Mouse (Mus musculus): ENCODE data around the gene Ruvbl2. TPM values are rescaled to one million over a fixed set of nuclear protein-coding genes. Genes with fewer than 3 reads are reported as not detected.
"Not testable (repeated sequence)": the region's sequence is repeated elsewhere in the genome, so short reads cannot be mapped to it uniquely, and the experiment has no call there.

Ruvbl2 gene
- polyA plus RNA-seq, 1 experiment from 2014 or later, result 111 TPM

DNA sequence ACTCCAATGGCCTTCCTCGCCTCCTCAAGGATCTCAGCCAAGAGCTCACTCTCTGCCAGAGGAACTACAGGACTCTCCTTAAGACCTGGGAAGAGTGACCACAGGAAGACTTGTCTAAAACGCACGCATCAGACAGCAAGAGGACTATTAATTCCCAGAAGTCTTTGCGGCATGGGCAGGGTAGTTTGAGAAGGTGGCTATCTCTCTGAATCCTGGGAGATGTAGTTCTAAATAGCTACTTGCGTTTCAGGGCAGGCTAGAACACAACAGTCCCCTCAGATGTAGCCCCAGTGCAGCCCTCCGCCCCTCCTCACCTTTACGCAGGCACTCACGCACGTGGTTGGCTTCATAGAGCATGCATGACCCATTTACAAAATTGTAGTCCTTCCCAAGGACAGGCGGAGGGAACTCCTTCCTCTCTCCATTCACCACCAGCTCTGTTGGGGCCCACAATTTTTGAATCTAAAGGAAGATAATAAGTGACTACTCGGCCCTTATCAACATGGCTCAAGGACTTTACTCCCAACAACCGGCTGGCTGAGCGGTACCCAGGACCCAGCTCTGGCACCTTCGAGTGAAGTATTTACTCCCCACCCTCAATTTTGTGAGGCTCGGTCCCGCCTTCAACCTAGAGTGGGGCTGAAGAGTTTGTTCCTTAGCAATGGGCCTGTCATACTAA lies 37.5 kb upstream of the Ruvbl2 start:
- Histone ChIP-seq H3K27me3 (no peaks in the 10 kb centered on the region), H3K9me3 (replicated peaks) (no peaks in the 10 kb centered on the region), H3K4me3 (replicated peaks) (peak overlapping the region; percentile 39), H3K9ac (peak overlapping the region; percentile 60), H3K36me3 (peaks cover 7% of the 10 kb centered on the region; the same call in 1 of the 2 replicates), H3K4me1 (replicated peaks) (peaks cover 37% of the 10 kb centered on the region), H3K27ac (peak overlapping the region; percentile 70), H3K4me2 (peak overlapping the region; percentile 56)
- WGBS (ENCODE audit: insufficient replicate concordance), result 42% methylated on average over 16 of the region's 16 CpGs
- DNase-seq, result peak; percentile 55
- peak; percentile 74 for ATAC-seq (ENCODE audit: low read depth)

DNA sequence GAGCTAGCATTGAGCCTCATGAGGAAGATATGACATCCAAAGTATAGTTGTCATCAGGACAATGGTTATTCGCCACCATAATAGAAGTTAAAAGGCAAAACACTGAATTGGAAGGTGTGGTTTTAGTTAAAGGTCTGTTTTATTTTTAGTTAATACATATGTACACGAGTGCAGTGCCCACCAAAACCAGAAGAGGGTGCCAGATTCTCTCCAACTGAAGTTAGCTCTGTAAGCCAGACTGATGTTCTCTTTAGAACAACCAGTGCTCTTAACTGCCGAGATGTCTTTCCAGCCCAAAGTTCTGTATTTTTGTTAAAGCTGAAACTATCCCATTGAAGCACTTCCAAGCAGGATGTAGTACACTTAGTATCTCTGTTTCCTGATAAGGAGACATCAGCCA lies 33.0 kb upstream of the Ruvbl2 start:
- Histone ChIP-seq H3K4me2 (0 out of 2 replicates have a peak overlapping the region, but pooled peaks have one; percentile 1), H3K4me3 (replicated peaks) (no peak overlapping the region), H3K27ac (peak overlapping the region; percentile 21; the same call in 1 of the 2 replicates), H3K27me3 (no peaks in the 10 kb centered on the region), H3K9me3 (replicated peaks) (no peaks in the 10 kb centered on the region), H3K9ac (no peak overlapping the region), H3K36me3 (no peaks in the 10 kb centered on the region), H3K4me1 (replicated peaks) (peaks cover 37% of the 10 kb centered on the region)
- no peak for ATAC-seq (ENCODE audit: low read depth)
- no peak for DNase-seq
- WGBS (ENCODE audit: insufficient replicate concordance), result 4% methylated on average over 3 of the region's 3 CpGs

DNA sequence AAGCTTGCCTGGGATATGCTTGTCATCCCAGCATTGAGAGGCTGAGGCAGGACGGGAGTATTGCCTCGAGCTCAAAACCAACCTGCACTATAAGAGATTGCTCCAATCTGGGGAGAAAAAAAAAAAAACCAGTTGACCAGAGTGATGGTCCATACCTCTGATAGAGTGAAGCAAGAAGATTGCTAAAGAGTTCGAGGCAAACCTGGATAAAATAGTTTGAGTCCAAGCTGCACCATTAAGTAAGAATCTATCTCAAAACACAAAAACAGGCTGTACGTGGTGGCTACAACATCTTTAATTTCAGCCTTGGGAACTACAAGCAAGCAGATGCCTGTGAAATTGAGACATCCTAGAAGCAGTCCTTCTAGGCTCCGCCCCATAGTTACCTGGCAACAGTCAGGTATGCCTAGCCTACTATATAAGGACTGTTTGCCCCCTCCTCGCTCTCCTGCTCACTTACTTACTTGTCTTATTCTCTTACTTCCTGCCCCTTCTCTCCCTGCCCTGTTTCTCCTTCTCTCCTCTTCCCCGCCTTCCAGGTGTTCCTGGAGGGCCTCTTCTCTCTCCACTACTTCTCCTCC lies 29.3 kb upstream of the Ruvbl2 start:
- DNase-seq, result no peak
- WGBS (ENCODE audit: insufficient replicate concordance), result 40% methylated on average over 7 of the region's 7 CpGs
- Histone ChIP-seq H3K4me2 (peak overlapping the region; percentile 94), H3K36me3 (peaks cover 35% of the 10 kb centered on the region), H3K4me3 (replicated peaks) (peak overlapping the region; percentile 79), H3K27ac (no peak overlapping the region), H3K27me3 (no peaks in the 10 kb centered on the region), H3K9me3 (replicated peaks) (no peaks in the 10 kb centered on the region), H3K9ac (peak overlapping the region; percentile 87), H3K4me1 (replicated peaks) (peaks cover 58% of the 10 kb centered on the region)
- ATAC-seq (ENCODE audit: low read depth), result no peak; the same call in 1 of the 2 replicates

DNA sequence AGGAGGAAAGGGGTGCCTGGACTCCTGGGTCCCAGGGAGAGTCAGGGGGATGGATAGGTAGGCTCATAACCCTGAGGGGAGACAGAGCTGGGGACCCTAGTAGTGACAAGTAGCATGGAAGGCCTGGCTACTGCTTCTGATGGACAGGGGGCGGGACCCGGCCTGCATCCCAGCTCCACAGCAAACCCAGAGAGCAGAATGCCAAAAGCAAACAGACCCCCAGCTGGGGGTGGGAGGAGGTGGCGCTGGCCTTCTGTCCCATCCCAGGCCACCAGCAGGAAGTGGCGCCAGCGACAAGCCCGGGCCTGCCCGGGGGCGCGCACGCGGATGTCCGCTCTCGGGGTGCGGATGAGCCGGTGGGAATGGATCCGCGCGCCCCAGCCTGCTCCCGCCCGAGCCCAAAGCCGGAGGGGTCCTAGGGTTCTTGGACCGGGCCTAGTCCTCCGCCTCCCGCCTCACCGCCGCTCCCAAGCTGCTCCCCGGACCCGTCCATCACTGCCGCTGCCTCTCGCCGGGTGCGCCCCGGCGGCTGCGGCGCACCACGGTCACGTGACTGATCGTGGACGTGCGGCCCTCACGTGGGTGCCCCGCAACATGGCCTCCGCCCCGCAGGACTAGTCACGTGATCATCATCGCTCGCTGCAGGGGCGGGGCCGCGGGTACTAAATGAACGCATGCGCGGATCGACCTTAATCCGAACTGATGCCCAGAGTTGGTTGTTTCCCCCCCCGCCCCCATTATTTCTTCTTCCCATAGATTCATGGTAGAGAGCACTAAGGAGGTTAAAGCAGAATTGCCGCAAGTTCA lies 28.6 kb upstream of the Ruvbl2 start, which contains the start of gene Bax:
TSS of gene Bax (minus strand) at position 616 of the 807 bp plus-strand sequence.
- Histone ChIP-seq H3K27me3 (no peaks in the 10 kb centered on the region), H3K4me2 (peak within 1 kb of the TSS; percentile 94), H3K4me1 (replicated peaks) (peaks cover 61% of the 10 kb centered on the region), H3K9ac (peak within 1 kb of the TSS; percentile 87), H3K4me3 (replicated peaks) (peak within 1 kb of the TSS; percentile 79), H3K9me3 (replicated peaks) (no peaks in the 10 kb centered on the region), H3K36me3 (peaks cover 40% of the 10 kb centered on the region), H3K27ac (peak within 1 kb of the TSS; percentile 76)
- DNase-seq (peak; percentile 93), ATAC-seq (ENCODE audit: low read depth) (peak; percentile 77)
- WGBS (ENCODE audit: insufficient replicate concordance), result under 1% methylated on average over 57 of the region's 58 CpGs

DNA sequence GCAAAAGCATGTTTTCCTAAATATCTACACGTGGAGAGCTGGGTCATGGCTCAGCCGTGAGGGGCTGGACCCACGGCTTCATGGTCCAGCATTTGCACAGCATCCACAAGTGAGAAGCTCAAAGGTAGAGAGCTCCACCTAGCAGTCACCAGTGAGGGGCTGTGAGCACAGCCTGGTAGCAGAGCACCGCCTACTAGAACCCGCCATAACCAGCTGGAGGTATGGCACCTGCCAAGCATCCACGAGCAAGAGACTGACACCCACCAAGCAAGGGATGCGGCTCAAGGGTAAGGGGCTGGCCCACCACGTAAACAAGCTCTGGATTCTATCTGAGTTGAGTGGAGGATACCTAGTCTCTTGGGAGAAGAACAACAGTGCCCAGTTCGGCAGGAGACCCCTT lies 27.7 kb upstream of the Ruvbl2 start:
- H3K27ac ChIP-seq, result peak overlapping the region; percentile 76; the same call in 1 of the 2 replicates
- H3K4me1 ChIP-seq (replicated peaks), result peaks cover 65% of the 10 kb centered on the region
- H3K27me3 ChIP-seq, result no peaks in the 10 kb centered on the region
- no peak for ATAC-seq (ENCODE audit: low read depth)
- H3K9ac ChIP-seq, result peak overlapping the region; percentile 87
- no peak for DNase-seq
- peak overlapping the region; percentile 94 for H3K4me2 ChIP-seq
- H3K4me3 ChIP-seq (replicated peaks), result peak overlapping the region; percentile 79
- H3K9me3 ChIP-seq (replicated peaks), result no peaks in the 10 kb centered on the region
- peaks cover 40% of the 10 kb centered on the region for H3K36me3 ChIP-seq
- WGBS (ENCODE audit: insufficient replicate concordance), result 67% methylated on average over 9 of the region's 9 CpGs

DNA sequence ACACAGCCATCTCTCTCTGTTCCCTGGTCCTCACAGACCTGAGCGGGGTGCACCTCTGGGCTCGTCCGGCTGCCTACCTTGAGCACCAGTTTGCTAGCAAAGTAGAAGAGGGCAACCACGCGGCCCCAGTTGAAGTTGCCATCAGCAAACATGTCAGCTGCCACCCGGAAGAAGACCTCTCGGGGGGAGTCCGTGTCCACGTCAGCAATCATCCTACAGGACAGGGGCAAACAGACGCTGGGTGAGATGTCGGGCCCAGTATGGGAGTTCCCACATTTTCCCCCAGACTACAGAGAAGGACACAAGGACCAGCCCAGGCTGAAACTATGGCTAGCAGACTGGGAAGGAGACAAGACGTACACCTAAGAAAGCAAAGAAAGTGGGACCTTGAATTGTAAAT lies 27.2 kb upstream of the Ruvbl2 start:
- Histone ChIP-seq H3K27me3 (no peaks in the 10 kb centered on the region), H3K4me2 (peak overlapping the region; percentile 94), H3K9ac (peak overlapping the region; percentile 87), H3K27ac (0 out of 2 replicates have a peak overlapping the region, but pooled peaks have one; percentile 10), H3K4me3 (replicated peaks) (peak overlapping the region; percentile 79), H3K9me3 (replicated peaks) (no peaks in the 10 kb centered on the region), H3K36me3 (peaks cover 40% of the 10 kb centered on the region), H3K4me1 (replicated peaks) (peaks cover 69% of the 10 kb centered on the region)
- no peak for ATAC-seq (ENCODE audit: low read depth)
- WGBS (ENCODE audit: insufficient replicate concordance), result 86% methylated on average over 12 of the region's 12 CpGs
- DNase-seq, result no peak

DNA sequence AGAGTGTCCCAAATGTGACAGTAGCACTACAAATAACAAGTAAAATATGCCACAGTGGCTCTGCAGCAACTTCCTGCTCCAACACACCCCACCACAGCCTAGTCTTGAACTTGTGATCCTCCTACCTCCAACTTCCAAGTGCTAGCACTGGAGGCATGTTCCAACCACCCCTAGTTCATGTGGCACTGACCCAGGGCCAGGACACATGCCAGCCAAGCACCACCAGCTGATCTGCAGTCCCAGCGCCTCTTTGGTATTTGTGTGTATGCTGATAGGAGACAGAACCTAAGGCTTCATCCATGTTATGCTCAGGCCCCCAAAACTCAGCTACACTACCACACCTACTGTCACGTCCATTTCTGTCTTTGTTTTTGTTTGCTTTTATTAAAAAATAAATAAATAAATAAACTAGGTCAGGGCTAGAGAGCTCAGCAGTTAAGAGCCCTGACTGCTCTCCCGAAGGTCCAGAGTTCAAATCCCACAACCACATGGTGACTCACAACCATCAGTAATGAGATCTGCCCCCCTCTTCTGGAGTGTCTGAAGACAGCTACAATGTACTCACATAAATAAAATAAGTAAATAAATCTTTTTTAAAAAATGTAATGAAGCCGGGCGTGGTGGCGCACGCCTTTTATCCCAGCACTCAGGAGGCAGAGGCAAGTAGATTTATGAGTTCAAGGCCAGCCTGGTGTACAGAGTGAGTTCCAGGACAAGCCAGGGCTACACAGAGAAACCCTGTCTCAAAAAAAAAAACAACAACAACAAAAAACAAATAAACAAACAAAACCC lies 26.3 kb upstream of the Ruvbl2 start:
- H3K4me2 ChIP-seq, result no peak overlapping the region
- H3K9ac ChIP-seq, result 0 out of 2 replicates have a peak overlapping the region, but pooled peaks have one; percentile 17
- no peak overlapping the region for H3K4me3 ChIP-seq (replicated peaks)
- H3K27ac ChIP-seq, result peak overlapping the region; percentile 53
- 93% methylated on average over 7 of the region's 7 CpGs for WGBS (ENCODE audit: insufficient replicate concordance)
- no peak for DNase-seq
- H3K27me3 ChIP-seq, result no peaks in the 10 kb centered on the region
- ATAC-seq (ENCODE audit: low read depth), result no peak
- peaks cover 72% of the 10 kb centered on the region for H3K4me1 ChIP-seq (replicated peaks)
- H3K9me3 ChIP-seq (replicated peaks), result no peaks in the 10 kb centered on the region
- peaks cover 40% of the 10 kb centered on the region for H3K36me3 ChIP-seq

DNA sequence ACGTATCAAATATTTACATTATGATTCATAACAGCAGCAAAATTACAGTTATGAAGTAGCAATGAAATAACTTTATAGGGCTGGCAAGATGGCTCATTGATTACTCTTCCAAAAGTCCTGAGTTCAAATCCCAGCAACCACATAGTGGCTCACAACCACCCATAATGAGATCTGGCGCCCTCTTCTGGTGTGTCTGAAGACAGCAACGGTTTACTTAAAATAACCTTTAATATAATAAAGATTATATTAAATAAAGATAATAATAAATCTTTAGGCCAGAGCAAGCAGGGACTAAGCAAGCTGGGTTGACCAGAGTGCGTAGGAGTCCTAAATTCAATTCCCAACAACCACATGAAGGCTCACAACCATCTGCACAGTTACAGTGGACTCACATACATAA lies 25.0 kb upstream of the Ruvbl2 start:
- ATAC-seq (ENCODE audit: low read depth), result not testable (repeated sequence)

DNA sequence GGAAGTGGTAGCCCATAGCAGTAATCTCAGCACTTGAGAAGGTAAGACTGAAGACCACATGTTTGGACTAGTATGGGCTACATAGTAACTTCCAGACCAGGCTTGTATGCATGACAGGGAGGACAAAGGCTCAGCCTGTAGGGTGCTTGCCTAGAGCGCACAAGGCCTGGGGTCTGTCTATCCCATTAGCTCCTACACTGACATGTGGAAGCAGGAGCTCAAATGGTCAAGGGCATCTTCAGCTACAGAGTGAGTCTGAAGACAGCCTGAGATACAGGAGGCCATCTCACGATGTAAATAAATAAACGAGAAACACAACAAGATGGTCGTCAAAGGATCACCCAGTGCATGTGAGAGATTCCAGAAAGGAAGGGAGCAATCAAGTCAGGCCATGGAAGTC lies 24.4 kb upstream of the Ruvbl2 start:
- WGBS (ENCODE audit: insufficient replicate concordance), result 88% methylated on average over 4 of the region's 4 CpGs
- Histone ChIP-seq H3K27ac (peak overlapping the region; percentile 98), H3K4me3 (replicated peaks) (no peak overlapping the region), H3K4me1 (replicated peaks) (peaks cover 82% of the 10 kb centered on the region), H3K4me2 (no peak overlapping the region), H3K9me3 (replicated peaks) (no peaks in the 10 kb centered on the region), H3K9ac (no peak overlapping the region), H3K27me3 (no peaks in the 10 kb centered on the region), H3K36me3 (peaks cover 56% of the 10 kb centered on the region)
- ATAC-seq (ENCODE audit: low read depth) (no peak), DNase-seq (no peak)

More for the DNA sequence above, 25.0 kb upstream of the Ruvbl2 start:
- DNase-seq; H3K27me3 ChIP-seq; H3K9me3 ChIP-seq (replicated peaks); H3K4me3 ChIP-seq (replicated peaks); H3K4me2 ChIP-seq; H3K9ac ChIP-seq: not testable (repeated sequence)
- Histone ChIP-seq H3K4me1 (replicated peaks) (peaks cover 80% of the 10 kb centered on the region), H3K27ac (peak overlapping the region; percentile 98; the same call in 1 of the 2 replicates), H3K36me3 (peaks cover 51% of the 10 kb centered on the region)
- 71% methylated on average over 4 of the region's 4 CpGs for WGBS (ENCODE audit: insufficient replicate concordance)

DNA sequence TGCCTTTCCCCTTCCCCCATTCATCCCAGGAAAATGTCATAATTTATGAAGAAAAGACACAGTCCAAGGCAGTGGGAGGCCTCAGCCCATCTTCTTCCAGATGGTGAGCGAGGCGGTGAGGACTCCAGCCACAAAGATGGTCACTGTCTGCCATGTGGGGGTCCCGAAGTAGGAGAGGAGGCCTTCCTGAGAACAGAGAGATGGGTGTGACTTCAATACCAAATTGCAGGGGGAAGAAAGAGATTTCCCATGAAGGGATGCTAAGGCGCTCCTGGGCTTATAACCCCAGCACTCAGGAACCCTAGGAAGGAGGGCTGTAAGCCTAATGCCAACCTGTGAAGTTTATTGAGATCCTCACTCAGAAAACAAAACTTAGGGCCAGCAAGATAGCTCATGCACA lies 23.9 kb upstream of the Ruvbl2 start:
- Histone ChIP-seq H3K27ac (peak overlapping the region; percentile 98), H3K4me2 (peak overlapping the region; percentile 81), H3K27me3 (no peaks in the 10 kb centered on the region), H3K4me1 (replicated peaks) (peaks cover 82% of the 10 kb centered on the region), H3K36me3 (peaks cover 62% of the 10 kb centered on the region), H3K9ac (peak overlapping the region; percentile 63), H3K9me3 (replicated peaks) (no peaks in the 10 kb centered on the region), H3K4me3 (replicated peaks) (peak overlapping the region; percentile 45)
- 83% methylated on average over 4 of the region's 4 CpGs for WGBS (ENCODE audit: insufficient replicate concordance)
- no peak for DNase-seq
- ATAC-seq (ENCODE audit: low read depth), result no peak
